Mouse (Mus musculus) liver, embryonic 14.5 days (tissue): ENCODE measurements around the gene Hspb11.

ENCODE experiments used
- CTCF ChIP-seq: IDR thresholded peaks from 2 replicates; pipeline ENCODE4 v1.5.1; 2016; ENCODE audit warnings: antibody characterized with exemption, low read depth, control low read depth
- EP300 ChIP-seq: IDR thresholded peaks from 2 replicates; pipeline ENCODE4 v1.6.1; 2016; ENCODE audit warnings: antibody characterized with exemption, low read depth

- no peak for TF ChIP-seq CTCF
- no peak for TF ChIP-seq EP300
Observed at GRCm38 (mm10) chr4:107299779-107300340, 46.5 kb downstream of the Hspb11 start.
